Mouse (Mus musculus) layer of hippocampus, adult 9-11 months (tissue): ENCODE measurements around the gene Gpsm2.
"Not testable (repeated sequence)": the region's sequence is repeated elsewhere in the genome, so short reads cannot be mapped to it uniquely, and the experiment has no call there.

ENCODE experiments used
- DNase-seq: peaks from one replicate; pipeline ENCODE4 v3.0.0; 2022

The Gpsm2 gene

DNA sequence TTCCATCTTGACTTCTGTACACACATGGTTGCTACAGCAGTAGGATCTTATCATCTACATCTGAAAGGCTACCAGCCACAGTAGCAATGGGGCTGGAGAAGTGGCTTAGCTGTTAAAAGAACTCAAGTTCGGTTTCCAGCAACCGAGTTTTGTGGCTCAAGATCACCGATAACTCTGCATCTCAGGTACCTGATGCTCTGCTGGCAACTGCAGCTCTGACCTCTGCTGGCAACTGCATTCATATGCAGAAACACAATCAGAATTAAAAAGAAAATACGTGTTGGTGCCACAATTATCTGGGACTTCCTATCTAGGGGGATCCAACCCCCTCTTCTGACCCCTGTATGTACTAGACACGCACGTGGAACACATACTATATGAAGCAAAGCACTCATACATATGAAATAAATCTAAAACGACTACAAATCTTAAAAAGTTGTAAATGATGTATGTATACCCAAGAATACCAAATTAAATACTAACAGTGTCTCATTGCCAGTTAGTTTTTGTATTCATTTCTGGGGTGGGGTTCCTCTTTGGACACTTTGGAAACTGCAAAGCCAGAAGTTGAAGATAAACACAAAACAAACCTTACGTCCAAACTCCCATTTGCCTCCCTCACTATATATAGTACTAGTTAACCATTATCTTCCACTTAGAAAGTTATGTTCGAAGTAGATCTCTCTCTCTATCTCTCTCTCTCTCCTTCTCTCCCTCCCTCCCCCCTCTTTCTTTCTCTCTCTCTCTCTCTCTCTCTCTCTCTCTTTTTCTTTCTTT lies 69.1 kb downstream of the Gpsm2 start:
- DNase-seq, result no peak

DNA sequence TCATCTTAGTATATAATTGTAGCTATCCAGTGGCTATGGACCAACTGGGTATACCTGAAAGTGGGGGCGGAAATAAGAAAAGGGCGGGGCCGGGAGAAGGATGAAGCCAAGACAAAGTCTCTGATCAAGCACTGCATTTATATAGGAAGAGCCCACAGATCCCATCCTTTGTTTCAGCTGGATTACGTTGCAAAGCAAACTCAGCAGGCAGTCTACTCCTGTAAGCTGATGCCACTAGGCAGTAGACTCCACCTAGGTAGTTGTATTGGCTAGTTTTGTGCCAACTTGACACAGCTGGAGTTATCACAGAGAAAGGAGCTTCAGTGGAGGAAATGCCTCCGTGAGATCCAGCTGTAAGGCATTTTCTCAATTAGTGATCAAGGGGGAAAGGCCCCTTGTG lies 74.4 kb downstream of the Gpsm2 start:
- DNase-seq, result not testable (repeated sequence)

GRCm38 (mm10) chr3:108646036-108646435 lies 76.1 kb downstream of the Gpsm2 start:
- DNase-seq, result peak; percentile 59

DNA sequence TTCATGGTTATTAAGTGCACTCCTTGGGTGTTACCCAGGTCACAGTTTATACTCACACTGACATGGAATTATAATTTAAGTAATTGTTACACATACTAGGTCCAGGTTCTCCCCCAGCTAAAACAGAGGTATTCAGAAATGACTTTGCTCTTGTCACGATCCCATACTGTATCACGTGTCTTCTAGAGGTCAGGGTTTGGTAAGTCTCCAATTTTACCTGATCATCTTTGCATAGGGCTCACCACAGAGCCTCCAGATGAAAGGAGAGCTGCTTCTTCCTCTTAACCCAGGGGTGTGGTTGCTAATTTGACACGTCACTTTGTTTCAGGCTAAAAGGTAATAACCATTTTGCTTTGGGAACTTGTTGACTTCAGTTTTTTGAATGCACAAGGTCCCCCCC lies 77.3 kb downstream of the Gpsm2 start:
- DNase-seq, result no peak

DNA sequence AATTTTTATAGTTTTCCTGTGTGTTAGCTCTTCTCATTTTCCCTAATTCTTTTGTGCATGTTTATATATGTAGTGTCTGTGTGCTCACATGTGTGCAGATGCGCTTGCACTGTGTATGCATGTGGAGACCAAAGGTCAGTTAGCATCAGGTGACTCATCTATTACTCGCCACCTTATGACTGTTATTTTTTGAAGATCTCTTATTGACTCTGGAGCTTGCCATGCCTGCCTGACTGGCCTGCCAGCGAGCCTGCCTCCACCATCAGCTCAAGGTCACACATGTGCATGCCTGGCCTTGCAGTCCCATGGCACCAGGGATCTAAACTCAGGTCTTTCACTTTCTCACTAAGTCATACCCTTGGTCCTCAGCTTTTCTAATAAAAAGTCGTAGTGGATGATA lies 81.1 kb downstream of the Gpsm2 start:
- DNase-seq, result no peak

- DNase-seq, result no peak
Measured at GRCm38 (mm10) chr3:108639412-108639811, 82.7 kb downstream of the Gpsm2 start.

GRCm38 (mm10) chr3:108634761-108635160 lies 87.3 kb downstream of the Gpsm2 start:
- DNase-seq, result no peak
